Mouse (Mus musculus) duodenum, adult 2 months (tissue): Measurements from ENCODE around the gene Papola. TPM values are rescaled to one million over a fixed set of nuclear protein-coding genes. Genes with fewer than 3 reads are reported as not detected.

Source experiments
- polyA plus RNA-seq: library from polyadenylated mRNA; depleted of rRNA; stranded (reverse); fragments of >200 nt; gene quantifications from 2 replicates; pipeline ENCODE4 v1.2.3, GENCODE M21; 2012; ENCODE audit warnings: low replicate concordance; rRNA removed

Papola gene
- polyA plus RNA-seq, result 14.3 and 28.1 TPM in 2 replicates

GRCm38 (mm10) chr12:105784196-105784999 is at the start of gene Papola:
Gene Papola, plus strand, starts transcription at chr12:105784694.

Other genes with a start within 250 kb of the Papola start
- gene Bdkrb2, start 221.5 kb upstream of the Papola start, polyA plus RNA-seq, result 3.3 and 4.2 TPM in 2 replicates
- gene Bdkrb1, start 181.6 kb upstream of the Papola start, polyA plus RNA-seq, result 0.54 and 0.64 TPM in 2 replicates
- 3.9 and 11.8 TPM in 2 replicates for gene Gskip, start 99.9 kb upstream of the Papola start, polyA plus RNA-seq
- gene Atg2b, start 99.5 kb upstream of the Papola start, polyA plus RNA-seq, result 5.8 and 6.8 TPM in 2 replicates
- 0.06 TPM in 1 of 2 replicates, not detected in the other for gene Ak7, start 78.7 kb upstream of the Papola start, polyA plus RNA-seq
- 1.3 and 1.9 TPM in 2 replicates for gene Vrk1, start 225.5 kb downstream of the Papola start, polyA plus RNA-seq